Mouse (Mus musculus) ES-Bruce4 (cell line): ENCODE measurements around the gene Gm45623.

ENCODE experiments used
- CTCF ChIP-seq: IDR thresholded peaks from one replicate; pipeline ENCODE4 v1.8.1; 2011; ENCODE audit warnings: low read depth, low read length
- EP300 ChIP-seq: IDR thresholded peaks from 2 replicates; pipeline ENCODE4 v1.6.1; 2011; ENCODE audit warnings: low read depth, low read length; ENCODE audit not compliant: insufficient read depth
- POLR2A ChIP-seq: IDR thresholded peaks from one replicate; pipeline ENCODE4 v1.8.1; 2011; ENCODE audit warnings: low read length; ENCODE audit not compliant: insufficient read depth

GRCm38 (mm10) chr13:56773262-56773870 lies 19.7 kb upstream of the Gm45623 start:
- TF ChIP-seq POLR2A (no peak), CTCF (no peak), EP300 (no peak)
